Mouse (Mus musculus): ENCODE measurements at regions not wholly inside any gene's neighbourhood (a gene's known extent, or its start where the extent isn't known, plus 50 kb on each side); places are given as distances from the start of the nearest gene placed in this dataset.

DNA sequence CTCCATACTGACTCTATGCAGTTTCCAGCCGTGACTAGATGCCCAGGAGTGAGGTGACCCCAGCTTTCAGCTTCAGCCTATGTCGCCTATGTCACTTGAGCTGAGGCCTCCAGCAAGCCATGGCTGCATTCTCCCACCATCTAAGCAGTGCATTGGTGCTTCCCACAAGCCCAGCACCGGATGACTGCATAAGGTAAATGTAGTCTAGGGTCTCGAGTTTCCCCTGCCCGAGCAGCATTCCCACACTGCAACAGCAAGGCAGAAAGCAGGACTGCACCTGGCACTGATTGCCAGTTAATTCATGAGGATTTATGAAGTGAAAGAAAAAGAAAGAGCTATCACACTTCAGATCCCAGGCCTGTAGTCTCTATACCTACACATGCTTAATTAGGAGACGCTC lies 119.5 kb downstream of the Nhlrc3 start:
- no peak for TF ChIP-seq CTCF (IDR thresholded peaks at IDR 0.05; ENCODE audit: low read depth)
- no peak for TF ChIP-seq EP300 (IDR thresholded peaks at IDR 0.05; ENCODE audit: low read depth)
